Mouse (Mus musculus): Measurements from ENCODE around the gene Krtap15. TPM values are rescaled to one million over a fixed set of nuclear protein-coding genes. Genes with fewer than 3 reads are reported as not detected.

The Krtap15 gene
- polyA plus RNA-seq, 1 experiment = not detected

DNA sequence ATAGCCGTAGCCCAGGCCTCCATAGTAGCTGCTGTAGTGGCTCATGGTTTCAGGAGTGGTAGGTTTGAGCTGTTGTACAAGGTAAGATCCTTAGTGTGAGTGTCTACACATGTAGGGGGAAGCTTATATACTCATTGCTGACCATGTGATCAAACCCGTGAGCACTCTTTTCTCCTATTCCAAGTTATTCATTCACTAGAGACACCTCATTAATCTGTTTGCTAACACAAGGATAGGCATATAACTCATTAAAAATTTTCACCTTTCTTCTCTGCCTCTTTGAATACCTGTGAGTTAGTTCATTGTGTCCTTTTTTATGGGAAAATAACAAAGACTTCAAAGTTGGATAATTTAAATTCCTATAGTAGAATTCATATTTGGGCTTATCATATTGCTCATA, 57.9 kb downstream of the Krtap15 start, which contains the start of gene Krtap19-3:
Gene Krtap19-3, minus strand, starts transcription at position 101 of the 400 bp plus-strand sequence.
- no peaks in the 10 kb centered on the region for H3K36me3 ChIP-seq (ENCODE audit: control insufficient read depth, insufficient read depth)
- no peak within 1 kb of the TSS for H3K4me3 ChIP-seq
- no peak within 1 kb of the TSS for H3ac ChIP-seq (ENCODE audit: control insufficient read depth, insufficient read length)
- H3K27me3 ChIP-seq (ENCODE audit: control insufficient read depth, insufficient read depth, insufficient read length) = no peaks in the 10 kb centered on the region
- no peaks in the 10 kb centered on the region for H3K79me2 ChIP-seq (ENCODE audit: control insufficient read depth, insufficient read depth)
- TF ChIP-seq MAX (IDR thresholded peaks at IDR 0.05; ENCODE audit: low read depth) (no peak), POLR2AphosphoS2 (IDR thresholded peaks at IDR 0.05; ENCODE audit: insufficient read length, low read depth) (no peak), POLR2A (IDR thresholded peaks at IDR 0.05; ENCODE audit: insufficient read length, low read depth) (no peak), MYOD1 (IDR thresholded peaks at IDR 0.05; ENCODE audit: control insufficient read depth in 1 of 3, insufficient read length in 2 of 3, low read depth in 2 of 3) (no peak)
- no peak within 1 kb of the TSS for H3K4me2 ChIP-seq (ENCODE audit: low read depth)

Other genes with a start within 250 kb of the Krtap15 start
- gene Krtap24-1, start 207.9 kb upstream of the Krtap15 start, polyA plus RNA-seq (2012; fragmentation: generic; extraction: Trizol) = not detected
- not detected for gene 2310079G19Rik, start 192.5 kb upstream of the Krtap15 start, polyA plus RNA-seq (2012; fragmentation: generic; extraction: Trizol)
- not detected for gene Krtap26-1, start 172.4 kb upstream of the Krtap15 start, polyA plus RNA-seq (2012; fragmentation: generic; extraction: Trizol)
- gene Krtap27-1, start 148.5 kb upstream of the Krtap15 start, polyA plus RNA-seq (2012; fragmentation: generic; extraction: Trizol) = not detected
- not detected for gene 2310061N02Rik, start 112.3 kb upstream of the Krtap15 start, polyA plus RNA-seq (2012; fragmentation: generic; extraction: Trizol)
- not detected for gene Krtap13-1, start 91.4 kb upstream of the Krtap15 start, polyA plus RNA-seq (2012; fragmentation: generic; extraction: Trizol)
- gene Krtap13, start 68.6 kb upstream of the Krtap15 start, polyA plus RNA-seq (2012; fragmentation: generic; extraction: Trizol) = not detected
- not detected for gene 2310034C09Rik, start 61.4 kb upstream of the Krtap15 start, polyA plus RNA-seq (2012; fragmentation: generic; extraction: Trizol)
- not detected for gene 2310057N15Rik, start 46.0 kb upstream of the Krtap15 start, polyA plus RNA-seq (2012; fragmentation: generic; extraction: Trizol)
- gene Gm5965, start 42.3 kb upstream of the Krtap15 start, polyA plus RNA-seq (2012; fragmentation: generic; extraction: Trizol) = not detected
- not detected for gene Gm20741, start 8.0 kb upstream of the Krtap15 start, polyA plus RNA-seq (2012; fragmentation: generic; extraction: Trizol)
- gene Krtap14, start 5.9 kb downstream of the Krtap15 start, polyA plus RNA-seq (2012; fragmentation: generic; extraction: Trizol) = not detected
- not detected for gene Krtap19-1, start 49.2 kb downstream of the Krtap15 start, polyA plus RNA-seq (2012; fragmentation: generic; extraction: Trizol)
- gene Krtap19-2, start 54.1 kb downstream of the Krtap15 start, polyA plus RNA-seq (2012; fragmentation: generic; extraction: Trizol) = not detected
- gene Krtap19-3, start 57.8 kb downstream of the Krtap15 start, polyA plus RNA-seq (2012; fragmentation: generic; extraction: Trizol) = not detected
- not detected for gene Krtap19-4, start 64.9 kb downstream of the Krtap15 start, polyA plus RNA-seq (2012; fragmentation: generic; extraction: Trizol)
- not detected for gene Krtap19-5, start 76.2 kb downstream of the Krtap15 start, polyA plus RNA-seq (2012; fragmentation: generic; extraction: Trizol)
- not detected for gene Krtap19-9b, start 112.0 kb downstream of the Krtap15 start, polyA plus RNA-seq (2012; fragmentation: generic; extraction: Trizol)
- not detected for gene Krtap16-3, start 142.7 kb downstream of the Krtap15 start, polyA plus RNA-seq (2012; fragmentation: generic; extraction: Trizol)
- not detected for gene Krtap22-2, start 190.5 kb downstream of the Krtap15 start, polyA plus RNA-seq (2012; fragmentation: generic; extraction: Trizol)
- gene Gm10229, start 195.1 kb downstream of the Krtap15 start, polyA plus RNA-seq (2012; fragmentation: generic; extraction: Trizol) = not detected
- not detected for gene Krtap6-1, start 211.5 kb downstream of the Krtap15 start, polyA plus RNA-seq (2012; fragmentation: generic; extraction: Trizol)
- gene Gm10228, start 221.3 kb downstream of the Krtap15 start, polyA plus RNA-seq (2012; fragmentation: generic; extraction: Trizol) = not detected
- gene Krtap6-5, start 227.7 kb downstream of the Krtap15 start, polyA plus RNA-seq (2012; fragmentation: generic; extraction: Trizol) = not detected
- gene 1110025L11Rik, start 243.8 kb downstream of the Krtap15 start, polyA plus RNA-seq (2012; fragmentation: generic; extraction: Trizol) = not detected